Mouse (Mus musculus): ENCODE results near the gene Abhd8. TPM values are rescaled to one million over a fixed set of nuclear protein-coding genes. Genes with fewer than 3 reads are reported as not detected.
"Not testable (repeated sequence)": the region's sequence is repeated elsewhere in the genome, so short reads cannot be mapped to it uniquely, and the experiment has no call there.

The Abhd8 gene
- polyA plus RNA-seq, 1 experiment from 2014 or later = 21.4 TPM

- no peaks in the 10 kb centered on the region for H3K36me3 ChIP-seq (ENCODE audit: control insufficient read depth, insufficient read depth, low read length)
Measured at GRCm38 (mm10) chr8:71437041-71437440, 26.4 kb downstream of the Abhd8 start.

GRCm38 (mm10) chr8:71432935-71433334 lies 30.5 kb downstream of the Abhd8 start:
- not testable (repeated sequence) for ATAC-seq (replicated peaks; ENCODE audit: low FRiP score); H3K4me2 ChIP-seq; DNase-seq (ENCODE audit: low spot score); H3K27ac ChIP-seq (ENCODE audit: low read depth, low read length); H3K9ac ChIP-seq (ENCODE audit: low read depth, low read length); H3K4me3 ChIP-seq (ENCODE audit: low read depth, low read length); H3K27me3 ChIP-seq (replicated peaks; ENCODE audit: control insufficient read depth, insufficient read depth, low read length); H3K4me1 ChIP-seq (replicated peaks; ENCODE audit: control insufficient read depth, insufficient read depth, low read length); H3K9me3 ChIP-seq (ENCODE audit: control insufficient read depth, low read length); H3K36me3 ChIP-seq (ENCODE audit: control insufficient read depth, insufficient read depth, low read length)
- 84% methylated on average over 1 of the region's 1 CpGs for WGBS

More at GRCm38 (mm10) chr8:71437041-71437440, 26.4 kb downstream of the Abhd8 start:
- no peak for ATAC-seq (replicated peaks; ENCODE audit: low FRiP score)
- no peaks in the 10 kb centered on the region for H3K27me3 ChIP-seq (replicated peaks; ENCODE audit: control insufficient read depth, insufficient read depth, low read length)
- H3K4me3 ChIP-seq (ENCODE audit: low read depth, low read length) = no peak overlapping the region
- no peaks in the 10 kb centered on the region for H3K4me1 ChIP-seq (replicated peaks; ENCODE audit: control insufficient read depth, insufficient read depth, low read length)
- no peak overlapping the region for H3K27ac ChIP-seq (ENCODE audit: low read depth, low read length)
- no peak overlapping the region for H3K4me2 ChIP-seq
- no peak overlapping the region for H3K9ac ChIP-seq (ENCODE audit: low read depth, low read length)
- no peaks in the 10 kb centered on the region for H3K9me3 ChIP-seq (ENCODE audit: control insufficient read depth, low read length)
- 29% methylated on average over 3 of the region's 3 CpGs for WGBS
- no peak for DNase-seq (ENCODE audit: low spot score)

DNA sequence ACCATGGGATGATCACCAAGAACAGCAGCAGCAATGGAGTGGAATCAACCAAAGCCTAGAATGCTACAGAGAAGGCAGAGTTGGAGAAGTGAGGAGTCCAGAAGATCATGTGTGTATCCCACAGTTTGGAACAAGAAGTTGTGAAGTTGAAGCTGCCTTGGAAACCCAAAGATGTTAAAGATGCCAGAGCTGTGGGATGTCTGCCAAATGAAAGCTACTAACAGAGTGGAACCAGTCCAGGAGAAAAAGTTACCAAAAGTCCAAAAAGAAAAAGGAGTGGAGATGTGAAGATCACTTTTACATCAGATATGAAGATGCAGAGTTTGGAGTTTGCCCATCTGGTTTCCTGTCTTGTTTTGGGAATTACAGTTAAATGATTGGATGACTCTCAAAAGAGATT lies 41.3 kb downstream of the Abhd8 start:
- ATAC-seq (replicated peaks; ENCODE audit: low FRiP score) = no peak
- no peaks in the 10 kb centered on the region for H3K27me3 ChIP-seq (replicated peaks; ENCODE audit: control insufficient read depth, insufficient read depth, low read length)
- no peak overlapping the region for H3K4me3 ChIP-seq (ENCODE audit: low read depth, low read length)
- H3K4me2 ChIP-seq = no peak overlapping the region
- no peak overlapping the region for H3K9ac ChIP-seq (ENCODE audit: low read depth, low read length)
- no peak for DNase-seq (ENCODE audit: low spot score)
- no peaks in the 10 kb centered on the region for H3K36me3 ChIP-seq (ENCODE audit: control insufficient read depth, insufficient read depth, low read length)
- no peaks in the 10 kb centered on the region for H3K9me3 ChIP-seq (ENCODE audit: control insufficient read depth, low read length)
- H3K27ac ChIP-seq (ENCODE audit: low read depth, low read length) = no peak overlapping the region
- H3K4me1 ChIP-seq (replicated peaks; ENCODE audit: control insufficient read depth, insufficient read depth, low read length) = no peaks in the 10 kb centered on the region

DNA sequence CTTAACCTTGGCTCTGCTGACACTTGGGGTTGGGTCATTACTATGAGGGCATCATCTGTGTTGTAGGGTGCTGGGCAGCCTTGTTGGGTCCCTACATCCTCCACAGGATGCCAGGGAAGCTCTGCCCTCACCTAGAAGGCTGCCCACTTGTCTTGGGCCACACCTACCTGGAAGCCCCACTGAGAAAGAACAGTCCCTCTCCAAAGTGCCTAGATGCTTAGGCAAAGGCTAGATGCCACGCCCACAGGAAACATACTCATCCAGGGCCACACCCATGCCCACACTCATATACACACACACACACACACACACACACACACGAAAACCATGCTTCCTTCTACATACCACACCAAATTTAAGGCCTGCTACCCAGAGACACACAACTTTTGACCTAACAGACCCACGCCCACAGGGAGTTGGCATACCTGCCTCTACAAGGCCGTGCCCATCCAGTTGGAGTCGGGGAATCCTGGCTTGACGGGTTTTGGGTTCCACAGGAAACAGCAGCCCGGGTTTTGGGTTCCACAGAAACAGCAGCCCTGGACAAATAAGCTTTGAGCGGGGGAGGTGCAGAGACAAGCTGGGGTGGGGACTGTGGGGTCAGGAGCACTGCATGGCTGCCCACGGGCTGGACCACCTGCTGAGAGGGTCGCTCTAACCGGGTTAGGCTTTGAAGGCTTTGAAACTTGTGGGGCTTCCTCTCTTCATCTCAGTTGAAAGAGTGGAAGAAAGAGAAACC lies 51.8 kb downstream of the Abhd8 start:
- H3K27me3 ChIP-seq (replicated peaks; ENCODE audit: control insufficient read depth, insufficient read depth, low read length) = no peaks in the 10 kb centered on the region
- no peaks in the 10 kb centered on the region for H3K9me3 ChIP-seq (ENCODE audit: control insufficient read depth, low read length)
- peak; percentile 41 for DNase-seq (ENCODE audit: low spot score)
- ATAC-seq (replicated peaks; ENCODE audit: low FRiP score) = no peak; the same call in 1 of the 2 replicates
- H3K9ac ChIP-seq (ENCODE audit: low read depth, low read length) = no peak overlapping the region
- WGBS = 42% methylated on average over 11 of the region's 11 CpGs
- H3K4me1 ChIP-seq (replicated peaks; ENCODE audit: control insufficient read depth, insufficient read depth, low read length) = peaks cover 6% of the 10 kb centered on the region
- no peak overlapping the region for H3K4me2 ChIP-seq
- no peak overlapping the region for H3K4me3 ChIP-seq (ENCODE audit: low read depth, low read length)
- H3K36me3 ChIP-seq (ENCODE audit: control insufficient read depth, insufficient read depth, low read length) = peaks cover 21% of the 10 kb centered on the region; the same call in 1 of the 2 replicates
- no peak overlapping the region for H3K27ac ChIP-seq (ENCODE audit: low read depth, low read length)

DNA sequence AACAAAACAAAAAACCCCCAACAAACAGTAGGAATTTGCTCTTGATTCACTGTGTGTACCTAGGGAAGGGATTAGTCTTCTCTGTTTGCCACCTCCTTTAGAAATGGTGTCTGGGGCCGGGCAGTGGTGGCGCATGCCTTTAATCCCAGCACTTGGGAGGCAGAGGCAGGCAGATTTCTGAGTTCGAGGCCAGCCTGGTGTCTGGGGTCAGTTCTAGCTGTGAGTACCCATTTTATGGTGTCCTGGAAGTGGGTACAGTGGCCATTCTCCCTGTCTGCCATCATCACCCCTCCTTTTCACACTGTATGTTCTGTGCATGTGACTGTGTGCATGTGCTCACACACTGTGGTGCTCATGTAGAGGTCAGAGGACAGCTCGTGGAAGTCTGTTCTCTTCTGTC lies 55.2 kb downstream of the Abhd8 start:
- H3K9ac ChIP-seq (ENCODE audit: low read depth, low read length) = no peak overlapping the region
- no peak for ATAC-seq (replicated peaks; ENCODE audit: low FRiP score)
- H3K27ac ChIP-seq (ENCODE audit: low read depth, low read length) = no peak overlapping the region
- 87% methylated on average over 4 of the region's 4 CpGs for WGBS
- DNase-seq (ENCODE audit: low spot score) = no peak
- H3K9me3 ChIP-seq (ENCODE audit: control insufficient read depth, low read length) = no peaks in the 10 kb centered on the region
- H3K4me3 ChIP-seq (ENCODE audit: low read depth, low read length) = no peak overlapping the region
- H3K36me3 ChIP-seq (ENCODE audit: control insufficient read depth, insufficient read depth, low read length) = peaks cover 21% of the 10 kb centered on the region
- no peak overlapping the region for H3K4me2 ChIP-seq
- H3K27me3 ChIP-seq (replicated peaks; ENCODE audit: control insufficient read depth, insufficient read depth, low read length) = no peaks in the 10 kb centered on the region
- H3K4me1 ChIP-seq (replicated peaks; ENCODE audit: control insufficient read depth, insufficient read depth, low read length) = peaks cover 8% of the 10 kb centered on the region

GRCm38 (mm10) chr8:71407441-71407840 lies 56.0 kb downstream of the Abhd8 start:
- 94% methylated on average over 14 of the region's 14 CpGs for WGBS
- peaks cover 8% of the 10 kb centered on the region for H3K4me1 ChIP-seq (replicated peaks; ENCODE audit: control insufficient read depth, insufficient read depth, low read length)
- no peaks in the 10 kb centered on the region for H3K27me3 ChIP-seq (replicated peaks; ENCODE audit: control insufficient read depth, insufficient read depth, low read length)
- ATAC-seq (replicated peaks; ENCODE audit: low FRiP score) (no peak), DNase-seq (ENCODE audit: low spot score) (no peak)
- peaks cover 22% of the 10 kb centered on the region for H3K36me3 ChIP-seq (ENCODE audit: control insufficient read depth, insufficient read depth, low read length)
- H3K27ac ChIP-seq (ENCODE audit: low read depth, low read length) = no peak overlapping the region
- peak overlapping the region; percentile 94; the same call in 1 of the 2 replicates for H3K4me3 ChIP-seq (ENCODE audit: low read depth, low read length)
- no peaks in the 10 kb centered on the region for H3K9me3 ChIP-seq (ENCODE audit: control insufficient read depth, low read length)
- peak overlapping the region; percentile 74 for H3K4me2 ChIP-seq
- peak overlapping the region; percentile 94; the same call in 1 of the 2 replicates for H3K9ac ChIP-seq (ENCODE audit: low read depth, low read length)

Other genes starting within 250 kb of the Abhd8 start
- 19.0 and 20.2 TPM in 2 replicates for gene Myo9b, start 190.9 kb downstream of the Abhd8 start, polyA plus RNA-seq (2014; fragmentation: Nextera tagmentation; extraction: Ambion mirVana)
- 73.3 and 77.0 TPM in 2 replicates for gene Haus8, start 190.7 kb downstream of the Abhd8 start, polyA plus RNA-seq (2014; fragmentation: Nextera tagmentation; extraction: Ambion mirVana)
- 86.9 and 97.8 TPM in 2 replicates for gene Use1, start 96.8 kb downstream of the Abhd8 start, polyA plus RNA-seq (2014; fragmentation: Nextera tagmentation; extraction: Ambion mirVana)
- gene Ocel1, start 92.4 kb downstream of the Abhd8 start, polyA plus RNA-seq (2014; fragmentation: Nextera tagmentation; extraction: Ambion mirVana) = 5.8 and 6.9 TPM in 2 replicates
- gene Nr2f6, start 81.7 kb downstream of the Abhd8 start, polyA plus RNA-seq (2014; fragmentation: Nextera tagmentation; extraction: Ambion mirVana) = 43.7 and 44.6 TPM in 2 replicates
- 6.6 and 6.7 TPM in 2 replicates for gene Ushbp1, start 67.9 kb downstream of the Abhd8 start, polyA plus RNA-seq (2014; fragmentation: Nextera tagmentation; extraction: Ambion mirVana)
- gene Babam1, start 66.8 kb downstream of the Abhd8 start, polyA plus RNA-seq (2014; fragmentation: Nextera tagmentation; extraction: Ambion mirVana) = 102 and 111 TPM in 2 replicates
- gene Ankle1, start 57.6 kb downstream of the Abhd8 start, polyA plus RNA-seq (2014; fragmentation: Nextera tagmentation; extraction: Ambion mirVana) = 43.9 and 52.9 TPM in 2 replicates
- 215 and 229 TPM in 2 replicates for gene Mrpl34, start 1.3 kb upstream of the Abhd8 start, polyA plus RNA-seq (2014; fragmentation: Nextera tagmentation; extraction: Ambion mirVana)
- gene Dda1, start 5.5 kb upstream of the Abhd8 start, polyA plus RNA-seq (2014; fragmentation: Nextera tagmentation; extraction: Ambion mirVana) = 94.1 and 98.2 TPM in 2 replicates
- gene Ano8, start 22.3 kb upstream of the Abhd8 start, polyA plus RNA-seq (2014; fragmentation: Nextera tagmentation; extraction: Ambion mirVana) = 0.60 and 0.96 TPM in 2 replicates
- 9.5 and 10.4 TPM in 2 replicates for gene Gtpbp3, start 24.4 kb upstream of the Abhd8 start, polyA plus RNA-seq (2014; fragmentation: Nextera tagmentation; extraction: Ambion mirVana)
- gene Plvap, start 48.1 kb upstream of the Abhd8 start, polyA plus RNA-seq (2014; fragmentation: Nextera tagmentation; extraction: Ambion mirVana) = 56.0 and 57.3 TPM in 2 replicates
- gene Ccdc194, start 62.1 kb upstream of the Abhd8 start, polyA plus RNA-seq (2014; fragmentation: Nextera tagmentation; extraction: Ambion mirVana) = 0.16 and 0.44 TPM in 2 replicates
- 21.9 and 24.0 TPM in 2 replicates for gene Bst2, start 73.8 kb upstream of the Abhd8 start, polyA plus RNA-seq (2014; fragmentation: Nextera tagmentation; extraction: Ambion mirVana)
- gene Mvb12a, start 79.3 kb upstream of the Abhd8 start, polyA plus RNA-seq (2014; fragmentation: Nextera tagmentation; extraction: Ambion mirVana) = 68.1 and 71.0 TPM in 2 replicates
- 0.53 and 1.1 TPM in 2 replicates for gene Tmem221, start 95.2 kb upstream of the Abhd8 start, polyA plus RNA-seq (2014; fragmentation: Nextera tagmentation; extraction: Ambion mirVana)
- 0.23 and 0.30 TPM in 2 replicates for gene Nxnl1, start 102.9 kb upstream of the Abhd8 start, polyA plus RNA-seq (2014; fragmentation: Nextera tagmentation; extraction: Ambion mirVana)
- 6.2 and 7.0 TPM in 2 replicates for gene Slc27a1, start 105.2 kb upstream of the Abhd8 start, polyA plus RNA-seq (2014; fragmentation: Nextera tagmentation; extraction: Ambion mirVana)
- 200 TPM in 2 replicates for gene Pgls, start 128.5 kb upstream of the Abhd8 start, polyA plus RNA-seq (2014; fragmentation: Nextera tagmentation; extraction: Ambion mirVana)
- 0.88 and 3.8 TPM in 2 replicates for gene Fam129c, start 134.0 kb upstream of the Abhd8 start, polyA plus RNA-seq (2014; fragmentation: Nextera tagmentation; extraction: Ambion mirVana)
- 45.2 and 45.4 TPM in 2 replicates for gene Colgalt1, start 147.3 kb upstream of the Abhd8 start, polyA plus RNA-seq (2014; fragmentation: Nextera tagmentation; extraction: Ambion mirVana)
- 0.41 and 0.45 TPM in 2 replicates for gene Unc13a, start 208.1 kb upstream of the Abhd8 start, polyA plus RNA-seq (2014; fragmentation: Nextera tagmentation; extraction: Ambion mirVana)
- gene Jak3, start 212.6 kb upstream of the Abhd8 start, polyA plus RNA-seq (2014; fragmentation: Nextera tagmentation; extraction: Ambion mirVana) = 10.1 and 11.0 TPM in 2 replicates
- 1.3 and 2.0 TPM in 2 replicates for gene Insl3, start 225.6 kb upstream of the Abhd8 start, polyA plus RNA-seq (2014; fragmentation: Nextera tagmentation; extraction: Ambion mirVana)
- gene B3gnt3, start 238.1 kb upstream of the Abhd8 start, polyA plus RNA-seq (2014; fragmentation: Nextera tagmentation; extraction: Ambion mirVana) = 2.1 and 2.9 TPM in 2 replicates